Mouse (Mus musculus) CH12.LX (cell line): ENCODE measurements around the gene Nwd1.

Experiments used
- CTCF ChIP-seq, 2 experiments: IDR thresholded peaks in 1 of 2; conservative IDR thresholded peaks in 1 of 2; 2 replicates each; pipeline ENCODE4 v1.5.1; 2011 to 2012; ENCODE audit warnings: low read depth in 2 of 2, low read length in 2 of 2, improper control_type of control experiment in 1 of 2, inconsistent platforms in 1 of 2, mild to moderate bottlenecking in 1 of 2, moderate library complexity in 1 of 2
- MAX ChIP-seq: IDR thresholded peaks from 2 replicates; pipeline ENCODE4 v1.6.1; 2011; ENCODE audit warnings: low read length, improper control_type of control experiment
- POLR2A ChIP-seq: IDR thresholded peaks from 2 replicates; pipeline ENCODE4 v1.6.1; 2011; ENCODE audit warnings: low read depth, mild to moderate bottlenecking, improper control_type of control experiment, low read length
- TBP ChIP-seq: conservative IDR thresholded peaks from 2 replicates; pipeline ENCODE4 v1.6.1; 2011; ENCODE audit warnings: low read depth, low read length, improper control_type of control experiment
- ZMIZ1 ChIP-seq: IDR thresholded peaks from 2 replicates; pipeline ENCODE4 v1.6.1; 2012; ENCODE audit warnings: low read depth, mild to moderate bottlenecking, inconsistent platforms, low read length, improper control_type of control experiment
- ZNF384 ChIP-seq: IDR thresholded peaks from 2 replicates; pipeline ENCODE4 v1.6.1; 2012; ENCODE audit warnings: low read depth, low read length, improper control_type of control experiment, inconsistent platforms

DNA sequence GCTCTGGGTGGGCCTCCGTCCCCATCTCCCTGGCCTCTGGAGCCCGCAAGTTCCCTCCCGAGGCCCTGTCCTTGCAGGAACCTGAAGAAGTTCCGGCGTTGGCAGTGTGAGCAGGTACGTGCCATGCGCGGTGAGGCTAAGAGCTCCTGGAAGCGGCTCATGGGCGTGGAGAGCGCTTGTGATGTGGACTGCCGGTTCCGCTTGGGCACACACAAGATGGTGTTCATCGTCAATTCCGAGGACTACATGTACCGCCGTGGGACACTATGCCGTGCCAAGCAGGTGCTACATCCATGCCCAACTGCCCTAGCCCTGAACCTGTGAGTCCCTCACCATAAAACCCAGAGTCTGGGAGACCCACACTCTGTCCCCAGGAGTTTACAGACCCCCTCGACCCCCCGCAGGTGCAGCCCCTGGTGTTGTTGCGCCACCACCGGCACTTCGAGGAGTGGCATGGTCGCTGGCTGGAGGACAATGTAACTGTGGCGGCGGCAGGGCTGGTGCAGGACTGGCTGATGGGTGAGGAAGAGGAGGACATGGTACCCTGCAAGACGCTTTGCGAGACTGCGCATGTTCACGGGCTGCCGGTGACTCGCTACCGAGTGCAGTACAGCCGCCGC, 110.4 kb downstream of the Nwd1 start:
- TF ChIP-seq ZNF384 (no peak), POLR2A (no peak), TBP (no peak), MAX (no peak), CTCF (conservative IDR thresholded peaks at IDR 0.05 in 1 of 2, IDR thresholded peaks at IDR 0.05 in 1 of 2; ENCODE audit: low read depth in 2 of 2, low read length in 2 of 2) (no peak), ZMIZ1 (no peak)
